Mouse (Mus musculus): ENCODE data around the gene Ube2j2. TPM values are rescaled to one million over a fixed set of nuclear protein-coding genes. Genes with fewer than 3 reads are reported as not detected.
A peak's percentile ranks its signal among the peaks of the same experiment; 100 is the strongest.

Ube2j2 gene
- total and polyA plus RNA-seq, 3 experiments = 122 to 167 (median 124) TPM

GRCm38 (mm10) chr4:155947094-155947493 lies 3.5 kb downstream of the Ube2j2 start:
- DNase-seq (ENCODE audit: low spot score) (no peak), ATAC-seq (ENCODE audit: extremely low read depth, insufficient number of reproducible peaks, low FRiP score, poor library complexity, severe bottlenecking) (no peak)
- peaks cover 44% of the 10 kb centered on the region for H3K4me1 ChIP-seq (ENCODE audit: insufficient read depth, low read depth, low read length)
- no peaks in the 10 kb centered on the region for H3K9me3 ChIP-seq (replicated peaks)
- TF ChIP-seq GATA1 (IDR thresholded peaks at IDR 0.05; ENCODE audit: borderline replicate concordance, low read length) (no peak), POLR2AphosphoS5 (IDR thresholded peaks at IDR 0.05; ENCODE audit: insufficient replicate concordance, low read depth, low read length) (no peak), TAL1 (conservative IDR thresholded peaks at IDR 0.05; ENCODE audit: low read depth, low read length) (no peak), CTCF (IDR thresholded peaks at IDR 0.05; ENCODE audit: low read depth, low read length) (no peak), GATA2 (IDR thresholded peaks at IDR 0.05; ENCODE audit: borderline replicate concordance, low read depth, low read length) (no peak)
- no peaks in the 10 kb centered on the region for H3K27me3 ChIP-seq (ENCODE audit: insufficient read depth, low read length)
- H3K36me3 ChIP-seq (replicated peaks) = peaks cover 70% of the 10 kb centered on the region
- no peak overlapping the region for H3K4me3 ChIP-seq (ENCODE audit: low read depth, low read length)

DNA sequence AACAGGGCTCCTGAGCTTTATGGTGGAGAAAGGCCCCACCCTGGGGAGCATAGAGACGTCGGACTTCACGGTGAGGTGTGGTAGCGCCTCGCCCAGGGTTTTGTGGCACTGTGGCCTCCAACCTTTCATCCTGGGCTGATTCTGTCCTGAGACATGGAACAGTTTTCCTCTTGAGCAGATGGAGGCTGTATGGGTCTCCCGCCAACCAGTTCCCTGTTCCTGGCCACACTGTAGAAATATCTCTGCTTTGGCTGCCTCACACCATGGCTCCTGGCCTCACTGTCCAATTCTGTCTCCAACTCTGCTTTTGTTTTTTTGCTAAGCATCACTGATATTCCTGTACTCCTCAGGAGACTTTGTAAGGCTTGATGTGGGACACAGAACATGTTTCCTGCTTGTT lies 11.9 kb downstream of the Ube2j2 start:
- peaks cover 12% of the 10 kb centered on the region; the same call in 1 of the 2 replicates for H3K4me1 ChIP-seq (ENCODE audit: insufficient read depth, low read depth, low read length)
- TF ChIP-seq CTCF (IDR thresholded peaks at IDR 0.05; ENCODE audit: low read depth, low read length) (no peak), GATA2 (IDR thresholded peaks at IDR 0.05; ENCODE audit: borderline replicate concordance, low read depth, low read length) (no peak)
- DNase-seq (ENCODE audit: low spot score) (no peak), ATAC-seq (ENCODE audit: extremely low read depth, insufficient number of reproducible peaks, low FRiP score, poor library complexity, severe bottlenecking) (no peak)
- H3K4me3 ChIP-seq (ENCODE audit: low read depth, low read length) = no peak overlapping the region
- H3K9me3 ChIP-seq (replicated peaks) = no peaks in the 10 kb centered on the region
- H3K27me3 ChIP-seq (ENCODE audit: insufficient read depth, low read length) = no peaks in the 10 kb centered on the region
- peaks cover 86% of the 10 kb centered on the region for H3K36me3 ChIP-seq (replicated peaks)

GRCm38 (mm10) chr4:155959275-155959674 lies 15.6 kb downstream of the Ube2j2 start:
- H3K36me3 ChIP-seq (replicated peaks) = peaks cover 74% of the 10 kb centered on the region
- peaks cover 44% of the 10 kb centered on the region for H3K4me1 ChIP-seq (ENCODE audit: insufficient read depth, low read depth, low read length)
- no peaks in the 10 kb centered on the region for H3K9me3 ChIP-seq (replicated peaks)
- no peaks in the 10 kb centered on the region for H3K27me3 ChIP-seq (ENCODE audit: insufficient read depth, low read length)
- peak; percentile 46; the same call in 1 of the 2 replicates for ATAC-seq (ENCODE audit: extremely low read depth, insufficient number of reproducible peaks, low FRiP score, poor library complexity, severe bottlenecking)
- DNase-seq (ENCODE audit: low spot score) = peak; percentile 51
- no peak for TF ChIP-seq POLR2AphosphoS5 (IDR thresholded peaks at IDR 0.05; ENCODE audit: insufficient replicate concordance, low read depth, low read length)
- peak; percentile 68; the same call in 1 of the 2 replicates for TF ChIP-seq CTCF (IDR thresholded peaks at IDR 0.05; ENCODE audit: low read depth, low read length)
- H3K4me3 ChIP-seq (ENCODE audit: low read depth, low read length) = no peak overlapping the region

DNA sequence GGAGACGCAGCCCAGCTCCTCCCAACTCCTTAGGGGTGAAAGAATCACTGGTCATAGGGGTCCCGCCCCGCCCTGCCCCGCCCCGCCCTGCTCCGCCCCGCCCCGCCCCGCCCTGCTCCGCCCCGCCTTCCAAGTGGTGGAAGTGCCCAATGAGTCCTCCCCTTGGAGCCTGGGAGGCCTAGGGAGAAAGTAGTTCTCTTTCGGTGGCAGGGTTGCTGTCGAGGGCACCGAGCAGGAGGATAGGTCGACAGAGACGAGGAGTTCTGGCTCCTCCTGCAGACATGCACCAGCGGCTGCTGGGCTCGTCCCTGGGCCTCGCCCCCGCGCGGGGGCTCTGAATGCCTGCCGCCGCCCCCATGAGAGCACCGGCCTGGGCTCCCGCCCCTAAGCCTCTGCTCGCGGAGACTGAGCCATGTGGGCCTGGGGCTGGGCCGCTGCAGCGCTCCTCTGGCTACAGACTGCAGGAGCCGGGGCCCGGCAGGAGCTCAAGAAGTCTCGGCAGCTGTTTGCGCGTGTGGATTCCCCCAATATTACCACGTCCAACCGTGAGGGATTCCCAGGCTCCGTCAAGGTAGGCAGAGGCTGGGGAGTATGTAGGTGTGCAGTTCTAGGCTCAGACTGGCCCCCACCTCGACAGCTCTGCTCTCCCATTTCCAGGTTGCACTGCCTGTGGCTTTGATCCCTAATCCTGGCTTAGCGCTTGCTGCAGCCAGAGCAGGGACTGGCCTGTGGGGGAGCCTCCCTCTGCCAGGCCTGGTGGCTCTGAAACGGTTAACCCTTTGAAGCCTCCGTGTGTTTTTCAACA lies 18.7 kb downstream of the Ube2j2 start, which contains the start of gene C1qtnf12:
TSS of gene C1qtnf12 (plus strand) at position 152 of the 805 bp plus-strand sequence.
- ATAC-seq (ENCODE audit: extremely low read depth, insufficient number of reproducible peaks, low FRiP score, poor library complexity, severe bottlenecking) (peak; percentile 78), DNase-seq (ENCODE audit: low spot score) (peak; percentile 98)
- peak within 1 kb of the TSS; percentile 75 for H3K4me3 ChIP-seq (ENCODE audit: low read depth, low read length)
- no peaks in the 10 kb centered on the region for H3K9me3 ChIP-seq (replicated peaks)
- peaks cover 76% of the 10 kb centered on the region for H3K36me3 ChIP-seq (replicated peaks)
- H3K27me3 ChIP-seq (ENCODE audit: insufficient read depth, low read length) = no peaks in the 10 kb centered on the region
- peaks cover 66% of the 10 kb centered on the region for H3K4me1 ChIP-seq (ENCODE audit: insufficient read depth, low read depth, low read length)
- no peak for TF ChIP-seq GATA2 (IDR thresholded peaks at IDR 0.05; ENCODE audit: borderline replicate concordance, low read depth, low read length)
- TF ChIP-seq CTCF (IDR thresholded peaks at IDR 0.05; ENCODE audit: low read depth, low read length) = no peak
- TF ChIP-seq TAL1 (conservative IDR thresholded peaks at IDR 0.05; ENCODE audit: low read depth, low read length) = no peak
- no peak for TF ChIP-seq GATA1 (IDR thresholded peaks at IDR 0.05; ENCODE audit: borderline replicate concordance, low read length)
- no peak for TF ChIP-seq POLR2AphosphoS5 (IDR thresholded peaks at IDR 0.05; ENCODE audit: insufficient replicate concordance, low read depth, low read length)

GRCm38 (mm10) chr4:155963106-155963505 lies 19.5 kb downstream of the Ube2j2 start:
- Histone ChIP-seq H3K4me1 (ENCODE audit: insufficient read depth, low read depth, low read length) (peaks cover 72% of the 10 kb centered on the region), H3K9me3 (replicated peaks) (no peaks in the 10 kb centered on the region), H3K36me3 (replicated peaks) (peaks cover 69% of the 10 kb centered on the region), H3K4me3 (ENCODE audit: low read depth, low read length) (peak overlapping the region; percentile 75), H3K27me3 (ENCODE audit: insufficient read depth, low read length) (no peaks in the 10 kb centered on the region)
- TF ChIP-seq GATA1 (IDR thresholded peaks at IDR 0.05; ENCODE audit: borderline replicate concordance, low read length) (no peak), POLR2AphosphoS5 (IDR thresholded peaks at IDR 0.05; ENCODE audit: insufficient replicate concordance, low read depth, low read length) (no peak), TAL1 (conservative IDR thresholded peaks at IDR 0.05; ENCODE audit: low read depth, low read length) (no peak), GATA2 (IDR thresholded peaks at IDR 0.05; ENCODE audit: borderline replicate concordance, low read depth, low read length) (no peak), CTCF (IDR thresholded peaks at IDR 0.05; ENCODE audit: low read depth, low read length) (no peak)
- ATAC-seq (ENCODE audit: extremely low read depth, insufficient number of reproducible peaks, low FRiP score, poor library complexity, severe bottlenecking) (no peak), DNase-seq (ENCODE audit: low spot score) (no peak)

DNA sequence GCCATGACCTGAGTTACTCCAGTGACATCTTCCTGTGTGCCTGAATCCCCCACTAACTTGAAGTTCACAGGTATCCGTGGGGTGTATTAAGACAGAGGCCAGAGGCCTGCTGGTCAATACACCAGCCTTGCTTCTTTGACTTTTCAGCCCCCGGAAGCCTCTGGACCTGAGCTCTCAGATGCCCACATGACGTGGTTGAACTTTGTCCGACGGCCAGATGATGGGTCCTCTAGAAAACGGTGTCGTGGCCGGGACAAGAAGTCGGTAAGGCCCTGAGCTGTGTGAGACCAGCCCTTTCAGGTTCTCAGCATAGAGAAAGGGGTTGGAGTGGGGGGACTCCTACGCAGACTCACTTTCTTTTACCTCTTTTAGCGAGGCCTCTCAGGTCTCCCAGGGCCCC lies 20.8 kb downstream of the Ube2j2 start:
- no peaks in the 10 kb centered on the region for H3K27me3 ChIP-seq (ENCODE audit: insufficient read depth, low read length)
- TF ChIP-seq GATA1 (IDR thresholded peaks at IDR 0.05; ENCODE audit: borderline replicate concordance, low read length) = no peak
- no peak for TF ChIP-seq GATA2 (IDR thresholded peaks at IDR 0.05; ENCODE audit: borderline replicate concordance, low read depth, low read length)
- no peak for TF ChIP-seq TAL1 (conservative IDR thresholded peaks at IDR 0.05; ENCODE audit: low read depth, low read length)
- TF ChIP-seq CTCF (IDR thresholded peaks at IDR 0.05; ENCODE audit: low read depth, low read length) = no peak
- TF ChIP-seq POLR2AphosphoS5 (IDR thresholded peaks at IDR 0.05; ENCODE audit: insufficient replicate concordance, low read depth, low read length) = no peak
- no peak overlapping the region for H3K4me3 ChIP-seq (ENCODE audit: low read depth, low read length)
- DNase-seq (ENCODE audit: low spot score) (no peak), ATAC-seq (ENCODE audit: extremely low read depth, insufficient number of reproducible peaks, low FRiP score, poor library complexity, severe bottlenecking) (no peak)
- H3K4me1 ChIP-seq (ENCODE audit: insufficient read depth, low read depth, low read length) = peaks cover 77% of the 10 kb centered on the region
- H3K9me3 ChIP-seq (replicated peaks) = no peaks in the 10 kb centered on the region
- peaks cover 58% of the 10 kb centered on the region for H3K36me3 ChIP-seq (replicated peaks)
